Mouse (Mus musculus) regulatory T cell (primary cell): ENCODE measurements around the gene Btnl2.

Experiments used
- in situ Hi-C: fragments of 300-600 bp; cut with MboI, MseI; formaldehyde crosslinking; loops from one replicate; pipeline ENCODE4 v1.15.1; 2025; ENCODE audit warnings: high pct_unique_total_duplicates

Btnl2 gene

DNA sequence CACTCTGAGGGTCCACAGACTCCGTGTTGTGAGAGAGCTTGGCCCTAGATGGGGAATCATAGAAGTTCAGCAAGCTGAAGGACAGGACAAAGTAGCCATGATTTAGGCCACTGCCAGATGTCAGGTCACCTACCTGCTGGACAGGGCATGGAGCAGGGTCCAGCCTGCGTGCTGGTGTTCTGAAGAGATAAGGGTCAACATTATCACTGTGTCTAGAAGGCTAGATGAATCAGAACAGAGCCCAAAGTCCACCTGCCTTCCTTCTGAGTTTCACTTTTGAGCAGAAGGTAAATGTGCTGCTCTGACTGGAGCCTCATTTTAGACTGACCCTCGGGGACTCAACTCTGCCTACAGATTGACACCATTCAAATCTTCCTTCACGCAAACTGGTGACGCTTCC, at the start of gene Btnl2:
TSS of gene Btnl2 (plus strand) at position 284 of the 400 bp plus-strand sequence.
- in situ Hi-C loops = loop anchor here (10.0 kb wide), 1 partner anchor 110 kb away; no protein-coding TSS in a partner anchor

- in situ Hi-C loops = no loop called here
Measured at GRCm38 (mm10) chr17:34305380-34306030, 49.1 kb upstream of the Btnl2 start, which contains the start of gene H2-Eb1. H2-Eb1 (plus strand) TSS chr17:34305867.

DNA sequence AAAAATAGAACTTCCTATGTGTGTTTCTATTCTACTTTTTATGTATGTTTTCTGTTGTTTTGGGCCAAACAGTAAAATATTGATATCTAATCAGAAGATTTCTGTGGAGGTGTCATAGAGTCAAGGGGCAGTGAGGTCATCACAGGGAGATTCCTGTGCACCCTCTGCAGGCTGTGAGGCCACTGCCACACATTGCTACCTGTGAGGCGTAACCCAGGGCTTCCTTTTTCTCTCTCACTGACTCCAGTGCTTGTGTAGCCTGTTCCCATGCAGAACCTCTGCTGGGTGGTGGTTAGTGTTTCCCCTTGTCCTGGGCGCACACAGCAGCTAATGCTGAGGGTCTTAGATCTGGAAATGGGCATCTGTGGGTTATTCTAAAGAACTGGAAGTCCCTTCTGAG, 48.2 kb upstream of the Btnl2 start:
- in situ Hi-C loops = no loop called here

DNA sequence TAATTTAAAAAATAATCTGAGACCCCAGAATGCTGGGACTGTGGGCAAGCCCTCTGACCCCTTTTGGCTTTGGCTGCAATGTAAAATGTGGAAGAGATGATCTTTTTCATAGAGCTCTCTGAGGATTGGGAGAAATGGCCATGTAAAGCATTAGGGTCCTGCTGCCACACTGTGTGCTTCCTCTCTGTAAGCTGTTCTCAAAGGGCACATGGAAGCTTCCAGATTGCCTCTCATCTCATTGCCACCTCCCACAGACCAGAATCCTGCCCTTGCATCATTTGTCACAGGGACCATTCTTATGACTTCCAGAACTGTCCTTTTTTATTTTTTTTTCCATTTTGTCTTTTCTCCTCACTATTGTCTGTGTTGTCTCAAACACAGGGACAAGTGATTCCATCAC, 47.4 kb upstream of the Btnl2 start:
- in situ Hi-C loops = no loop called here

DNA sequence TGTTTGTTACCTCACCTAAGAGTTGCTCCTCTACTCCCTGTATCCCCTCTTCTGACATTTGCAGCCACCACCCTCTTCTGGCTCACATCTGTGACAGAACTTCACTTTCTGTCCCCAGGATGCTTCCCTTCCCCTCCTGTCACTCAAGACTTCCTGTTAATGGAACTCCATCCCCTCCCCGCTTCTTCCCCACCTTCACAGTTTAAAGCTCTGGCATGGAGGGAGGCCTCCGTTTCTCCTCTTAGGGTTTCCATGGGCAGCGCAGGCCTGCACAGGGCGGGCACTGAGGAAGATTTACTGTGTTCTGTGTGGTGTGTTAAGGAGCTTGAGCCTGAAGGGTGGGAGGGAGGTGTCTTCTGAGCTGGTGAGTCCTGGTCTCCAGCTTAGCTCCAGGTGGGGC, 46.5 kb upstream of the Btnl2 start:
- in situ Hi-C loops = no loop called here

GRCm38 (mm10) chr17:34309225-34309624, 45.4 kb upstream of the Btnl2 start:
- in situ Hi-C loops = no loop called here

DNA sequence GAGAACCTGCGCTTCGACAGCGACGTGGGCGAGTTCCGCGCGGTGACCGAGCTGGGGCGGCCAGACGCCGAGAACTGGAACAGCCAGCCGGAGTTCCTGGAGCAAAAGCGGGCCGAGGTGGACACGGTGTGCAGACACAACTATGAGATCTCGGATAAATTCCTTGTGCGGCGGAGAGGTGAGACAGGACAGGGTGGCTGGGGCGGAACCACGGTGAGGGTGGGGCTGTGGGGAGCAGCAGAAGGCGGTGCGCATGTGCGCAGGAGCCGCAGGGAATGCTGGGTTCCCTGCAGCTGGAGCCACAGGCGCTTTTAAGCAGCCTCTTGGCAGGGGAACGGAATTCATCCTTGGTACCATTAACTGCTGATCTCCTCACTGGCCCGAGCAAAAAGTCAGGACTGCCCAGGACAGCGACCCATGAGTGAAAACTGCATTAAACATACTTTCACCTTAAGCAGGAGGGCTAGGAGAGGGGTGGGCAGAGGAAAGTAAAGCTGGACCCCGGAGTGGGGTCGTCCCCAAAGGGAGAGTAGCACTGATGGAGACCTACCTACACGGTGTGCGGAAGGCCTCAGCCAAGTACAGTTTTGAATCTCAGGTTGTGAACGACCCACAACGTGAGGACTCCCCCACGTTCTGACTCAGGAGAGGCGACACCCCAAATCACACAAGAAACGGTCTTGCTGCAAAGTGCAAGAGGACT, 44.8 kb upstream of the Btnl2 start:
- in situ Hi-C loops = loop anchor here (5.0 kb wide), 1 partner anchor 43 kb away; no protein-coding TSS in a partner anchor

- in situ Hi-C loops = loop anchor here (5.0 kb wide), 1 partner anchor 43 kb away; no protein-coding TSS in a partner anchor
Measured at GRCm38 (mm10) chr17:34310526-34310925, 44.1 kb upstream of the Btnl2 start.

GRCm38 (mm10) chr17:34312185-34312584, 42.4 kb upstream of the Btnl2 start:
- in situ Hi-C loops = loop anchor here (5.0 kb wide), 1 partner anchor 45 kb away; no protein-coding TSS in a partner anchor

GRCm38 (mm10) chr17:34313393-34313792, 41.2 kb upstream of the Btnl2 start:
- in situ Hi-C loops = loop anchor here (5.0 kb wide), 1 partner anchor 46 kb away; no protein-coding TSS in a partner anchor

GRCm38 (mm10) chr17:34314286-34314685, 40.3 kb upstream of the Btnl2 start:
- in situ Hi-C loops = loop anchor here (5.0 kb wide), 1 partner anchor 47 kb away; no protein-coding TSS in a partner anchor

DNA sequence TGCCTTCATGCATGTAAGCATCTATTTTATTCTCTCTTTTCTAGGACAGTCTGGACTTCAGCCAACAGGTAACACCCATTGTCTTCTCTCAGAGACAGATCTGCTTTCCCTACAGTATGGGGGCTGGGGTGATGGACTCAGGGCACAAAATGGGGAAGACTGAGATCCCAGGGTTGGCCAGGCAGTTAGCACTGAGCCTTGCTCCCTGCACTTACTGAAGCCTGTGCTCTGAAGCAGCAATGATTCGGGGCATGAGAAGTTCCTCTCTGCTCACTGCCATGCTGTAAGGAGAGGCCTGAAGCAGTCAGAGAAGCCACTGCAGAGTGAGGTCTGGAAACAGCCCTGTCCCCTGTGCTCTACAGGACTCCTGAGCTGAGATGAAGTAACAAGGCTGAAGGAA, 39.1 kb upstream of the Btnl2 start:
- in situ Hi-C loops = no loop called here

GRCm38 (mm10) chr17:34316697-34317096, 37.9 kb upstream of the Btnl2 start:
- in situ Hi-C loops = no loop called here

- in situ Hi-C loops = no loop called here
Measured at GRCm38 (mm10) chr17:34317275-34317674, 37.3 kb upstream of the Btnl2 start.

GRCm38 (mm10) chr17:34325436-34325835, 29.2 kb upstream of the Btnl2 start, which contains the start of gene H2-Eb2:
H2-Eb2 (plus strand) TSS chr17:34325665.
- in situ Hi-C loops = no loop called here

DNA sequence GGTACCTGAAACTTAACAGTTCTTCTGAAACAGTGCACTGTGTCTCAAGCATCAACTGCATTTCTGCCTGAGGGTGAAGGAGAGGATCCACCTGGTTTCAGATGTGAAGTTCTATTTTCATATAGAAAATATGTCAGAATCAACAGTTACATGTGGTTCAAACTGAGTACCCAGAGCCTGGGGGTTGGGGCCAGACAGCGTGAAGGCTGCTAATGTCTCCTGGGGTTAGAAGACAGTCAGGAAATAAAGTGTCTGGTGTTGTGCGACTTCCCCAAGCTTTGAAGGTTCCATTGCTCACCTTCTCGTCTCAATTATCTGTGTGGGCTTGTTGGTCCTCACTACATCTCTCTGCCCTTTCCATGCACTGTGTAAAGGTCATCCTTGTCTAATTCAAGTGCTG, 28.2 kb upstream of the Btnl2 start:
- in situ Hi-C loops = no loop called here

DNA sequence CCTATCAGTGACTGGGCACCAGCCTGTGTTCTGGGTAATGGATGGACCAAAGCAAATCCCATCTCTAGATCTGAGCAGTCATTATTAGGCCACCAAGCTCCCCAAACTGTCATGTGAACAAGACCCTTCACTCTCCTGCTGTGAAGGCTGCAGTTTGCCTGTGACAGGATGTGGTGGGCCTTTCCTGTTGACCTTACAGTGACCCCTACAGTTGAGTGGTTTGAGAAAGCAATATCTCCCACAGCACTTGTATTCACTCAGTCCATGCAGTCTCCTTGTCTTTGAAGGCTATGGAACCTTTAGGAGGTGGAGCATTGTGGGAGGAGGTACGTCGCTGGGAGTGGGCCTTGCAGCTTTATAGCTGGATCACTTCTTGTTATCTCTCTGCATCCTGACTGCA, 24.8 kb upstream of the Btnl2 start:
- in situ Hi-C loops = no loop called here

DNA sequence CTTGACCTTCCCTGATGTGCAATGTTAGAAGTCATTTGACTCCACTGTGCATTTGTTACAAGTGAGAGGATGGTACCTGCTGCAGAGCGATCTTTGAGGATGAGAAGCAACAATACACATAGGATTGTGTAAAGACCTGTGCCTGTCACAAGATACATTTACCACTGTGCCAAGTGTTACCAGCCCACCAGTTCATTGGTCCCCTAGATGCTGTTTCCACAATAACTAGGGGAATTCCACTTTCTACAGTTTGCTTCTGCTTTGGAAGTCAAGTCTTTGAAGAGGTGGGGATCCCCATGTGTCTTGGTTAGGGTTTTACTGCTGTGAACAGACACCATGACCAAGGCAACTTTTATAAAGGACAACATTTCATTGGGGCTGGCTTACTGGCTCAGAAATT, 23.4 kb upstream of the Btnl2 start:
- in situ Hi-C loops = no loop called here

DNA sequence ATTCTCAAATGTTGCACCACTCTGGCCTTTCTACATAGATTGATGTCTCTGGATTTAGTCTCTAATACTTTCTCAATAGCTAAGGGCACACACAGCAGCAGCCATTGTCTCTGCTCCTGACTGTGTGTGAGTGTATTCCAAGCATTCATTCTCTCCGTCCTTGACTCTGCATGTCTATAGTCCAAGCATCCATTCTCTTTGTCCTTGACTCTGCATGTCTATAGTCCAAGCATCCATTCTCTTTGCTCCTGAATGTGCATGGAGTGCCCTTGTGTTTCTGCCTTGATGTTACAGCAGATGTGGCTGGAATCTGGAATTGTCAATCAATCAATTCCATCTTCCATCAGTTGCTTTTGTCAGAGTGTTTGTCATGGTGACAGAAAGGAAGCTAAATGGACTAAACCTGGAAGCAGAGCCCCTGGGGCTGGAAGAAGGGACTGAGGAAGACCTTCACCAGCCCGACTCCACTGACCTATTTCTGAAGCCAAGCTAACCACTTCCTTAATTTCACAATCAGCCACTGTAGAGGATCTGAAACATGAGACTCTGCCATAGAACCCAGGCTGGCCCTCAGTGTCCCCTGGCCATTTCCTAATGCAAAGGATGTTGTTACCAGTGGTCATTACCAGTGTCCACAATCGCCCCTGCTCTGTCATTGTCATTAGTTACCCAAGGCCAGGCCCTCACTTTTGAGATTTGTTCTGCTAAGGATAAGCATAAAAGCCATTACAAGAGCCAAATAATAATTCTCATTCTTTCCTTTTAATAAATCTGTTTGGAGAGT, 13.8 kb upstream of the Btnl2 start:
- in situ Hi-C loops = no loop called here

- in situ Hi-C loops = no loop called here
Measured at GRCm38 (mm10) chr17:34344882-34345281, 9.7 kb upstream of the Btnl2 start.

DNA sequence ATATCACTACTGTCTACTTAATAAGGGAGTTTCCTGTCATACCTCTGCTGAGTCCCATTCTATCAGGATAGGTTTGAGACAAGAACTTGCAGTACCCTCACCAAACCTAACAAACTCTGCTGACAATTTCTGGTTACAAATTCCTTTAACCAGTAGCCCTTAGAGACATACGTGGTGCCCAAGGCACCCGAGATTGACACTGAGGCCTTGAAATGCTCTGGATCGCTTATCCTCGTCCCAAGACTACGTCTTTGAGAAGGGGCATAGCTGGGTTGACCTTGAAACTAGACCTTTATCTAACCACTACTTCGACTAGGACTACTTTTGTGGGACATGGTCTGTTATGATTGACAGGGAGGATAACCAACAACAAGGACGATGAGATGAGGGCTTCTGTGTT, 9.1 kb upstream of the Btnl2 start:
- in situ Hi-C loops = no loop called here

DNA sequence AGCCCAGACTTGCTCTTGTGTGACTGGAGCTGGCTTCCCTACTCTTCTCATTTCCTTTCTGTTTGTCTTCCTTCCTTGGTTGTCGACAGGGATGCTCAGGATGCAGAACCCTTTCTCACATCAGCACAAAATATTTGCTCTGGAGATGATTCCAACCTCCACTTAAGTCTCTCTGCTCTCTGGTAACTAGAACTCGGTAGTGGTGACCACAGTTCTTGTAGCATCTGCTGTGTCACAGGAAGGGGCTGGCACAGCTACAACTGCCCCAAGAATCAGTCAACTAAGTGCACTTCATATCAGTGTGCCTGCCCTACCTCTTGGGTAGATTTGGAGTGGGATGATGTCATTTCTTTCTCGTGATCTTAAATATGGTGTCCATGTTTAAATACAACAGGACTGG, 8.6 kb upstream of the Btnl2 start:
- in situ Hi-C loops = no loop called here
